Mouse (Mus musculus) small intestine, adult 2 months (tissue): ENCODE data around the gene Kcnj15. TPM values are rescaled to one million over a fixed set of nuclear protein-coding genes. Genes with fewer than 3 reads are reported as not detected.

Experiments
- H3K27ac ChIP-seq: fragments of 200-500 bp; 2 replicates; pipeline ENCODE4 v1.5.1; 2012; ENCODE audit warnings: low read depth, low read length, control low read depth, inconsistent platforms; ENCODE audit not compliant: insufficient read depth
- H3K27me3 ChIP-seq: fragments of 200-500 bp; 2 replicates; pipeline ENCODE4 v1.6.1; 2012; ENCODE audit warnings: mild to moderate bottlenecking, moderate library complexity, low read length, inconsistent platforms; ENCODE audit not compliant: control insufficient read depth, insufficient read depth
- H3K36me3 ChIP-seq: fragments of 200-500 bp; 2 replicates; pipeline ENCODE4 v1.6.1; 2012; ENCODE audit warnings: mild to moderate bottlenecking, low read length, control low read depth, inconsistent platforms; ENCODE audit not compliant: control insufficient read depth, insufficient read depth
- H3K4me1 ChIP-seq: fragments of 200-500 bp; 2 replicates; pipeline ENCODE4 v1.6.1; 2012; ENCODE audit warnings: low read length, inconsistent platforms, mixed read lengths; ENCODE audit not compliant: control insufficient read depth, insufficient read depth, insufficient read length
- H3K4me3 ChIP-seq: fragments of 200-500 bp; 2 replicates; pipeline ENCODE4 v1.5.1; 2012; ENCODE audit warnings: low read depth, mild to moderate bottlenecking, control low read depth, inconsistent platforms, low read length, moderate library complexity
- CTCF ChIP-seq: fragments of 200-500 bp; IDR thresholded peaks from 2 replicates; pipeline ENCODE4 v1.5.1; 2012; ENCODE audit warnings: low read depth, mild to moderate bottlenecking, control low read depth, inconsistent platforms, low read length, moderate library complexity, mixed read lengths; ENCODE audit not compliant: insufficient replicate concordance, insufficient read length; ENCODE audit errors: extremely low read depth
- POLR2A ChIP-seq: fragments of 200-500 bp; IDR thresholded peaks from 2 replicates; pipeline ENCODE4 v1.6.1; 2012; ENCODE audit warnings: low read depth, mild to moderate bottlenecking, control low read depth, inconsistent platforms, low read length, moderate library complexity
- WGBS: fragments of 180-500 bp; shearing (Covaris S2); methylation state at CpG from one replicate; pipeline ENCODE4 v1.1.7; 2018; 5-methylcytosine and 5-hydroxymethylcytosine counted together
- polyA plus RNA-seq: library from polyadenylated mRNA; depleted of rRNA; stranded (reverse); fragments of >200 nt; gene quantifications from 2 replicates; pipeline ENCODE4 v1.2.3, GENCODE M21; 2012

The Kcnj15 gene
- polyA plus RNA-seq, 1 experiment = 0.38 TPM

GRCm38 (mm10) chr16:95340885-95341791 is 83.8 kb downstream of the Kcnj15 start:
- Histone ChIP-seq H3K4me1 (no peaks in the 10 kb centered on the region), H3K36me3 (no peaks in the 10 kb centered on the region), H3K27ac (0 out of 2 replicates have a peak overlapping the region, but pooled peaks have one; percentile 34), H3K4me3 (no peak overlapping the region), H3K27me3 (no peaks in the 10 kb centered on the region)
- WGBS = 27% methylated on average over 28 of the region's 28 CpGs
- TF ChIP-seq POLR2A (no peak), CTCF (peak; percentile 64; the same call in 1 of the 2 replicates)

GRCm38 (mm10) chr16:95342030-95342429 is 84.7 kb downstream of the Kcnj15 start:
- Histone ChIP-seq H3K27ac (no peak overlapping the region), H3K36me3 (no peaks in the 10 kb centered on the region), H3K4me1 (no peaks in the 10 kb centered on the region), H3K4me3 (no peak overlapping the region), H3K27me3 (no peaks in the 10 kb centered on the region)
- 58% methylated on average over 8 of the region's 8 CpGs for WGBS
- no peak for TF ChIP-seq CTCF
- no peak for TF ChIP-seq POLR2A

GRCm38 (mm10) chr16:95344961-95345360 is 87.6 kb downstream of the Kcnj15 start:
- Histone ChIP-seq H3K27me3 (no peaks in the 10 kb centered on the region), H3K4me3 (no peak overlapping the region), H3K4me1 (no peaks in the 10 kb centered on the region), H3K27ac (no peak overlapping the region), H3K36me3 (no peaks in the 10 kb centered on the region)
- WGBS = 59% methylated on average over 10 of the region's 10 CpGs
- TF ChIP-seq POLR2A (no peak), CTCF (no peak)

GRCm38 (mm10) chr16:95345882-95346281 is 88.5 kb downstream of the Kcnj15 start:
- TF ChIP-seq POLR2A = no peak
- peak; percentile 57; the same call in 1 of the 2 replicates for TF ChIP-seq CTCF
- WGBS = 3% methylated on average over 7 of the region's 7 CpGs

GRCm38 (mm10) chr16:95347202-95347601 is 89.8 kb downstream of the Kcnj15 start:
- no peak for TF ChIP-seq POLR2A
- TF ChIP-seq CTCF = no peak
- Histone ChIP-seq H3K4me3 (no peak overlapping the region), H3K27ac (no peak overlapping the region), H3K4me1 (no peaks in the 10 kb centered on the region), H3K36me3 (no peaks in the 10 kb centered on the region), H3K27me3 (no peaks in the 10 kb centered on the region)
- WGBS = 27% methylated on average over 3 of the region's 3 CpGs

More at GRCm38 (mm10) chr16:95345882-95346281, 88.5 kb downstream of the Kcnj15 start:
- Histone ChIP-seq H3K27ac (no peak overlapping the region), H3K4me1 (no peaks in the 10 kb centered on the region), H3K4me3 (no peak overlapping the region), H3K36me3 (no peaks in the 10 kb centered on the region), H3K27me3 (no peaks in the 10 kb centered on the region)

GRCm38 (mm10) chr16:95348555-95348954 is 91.2 kb downstream of the Kcnj15 start:
- Histone ChIP-seq H3K27me3 (no peaks in the 10 kb centered on the region), H3K4me3 (no peak overlapping the region), H3K27ac (no peak overlapping the region), H3K36me3 (no peaks in the 10 kb centered on the region), H3K4me1 (no peaks in the 10 kb centered on the region)
- no peak for TF ChIP-seq POLR2A
- no peak for TF ChIP-seq CTCF
- 70% methylated on average over 9 of the region's 9 CpGs for whole genome bisulfite sequencing

GRCm38 (mm10) chr16:95349344-95349743 is 92.0 kb downstream of the Kcnj15 start:
- no peak for TF ChIP-seq CTCF
- no peak for TF ChIP-seq POLR2A
- WGBS = 81% methylated on average over 6 of the region's 6 CpGs
- Histone ChIP-seq H3K36me3 (no peaks in the 10 kb centered on the region), H3K27me3 (no peaks in the 10 kb centered on the region), H3K4me1 (no peaks in the 10 kb centered on the region), H3K4me3 (no peak overlapping the region), H3K27ac (no peak overlapping the region)
